Mouse (Mus musculus) mature B cell (primary cell): ENCODE data around the gene Soga1.

Experiments
- in situ Hi-C: fragments of 300-500 bp; cut with MboI; formaldehyde crosslinking; loops from 2 replicates; pipeline ENCODE4 v1.14.3; 2019

Soga1 gene

DNA sequence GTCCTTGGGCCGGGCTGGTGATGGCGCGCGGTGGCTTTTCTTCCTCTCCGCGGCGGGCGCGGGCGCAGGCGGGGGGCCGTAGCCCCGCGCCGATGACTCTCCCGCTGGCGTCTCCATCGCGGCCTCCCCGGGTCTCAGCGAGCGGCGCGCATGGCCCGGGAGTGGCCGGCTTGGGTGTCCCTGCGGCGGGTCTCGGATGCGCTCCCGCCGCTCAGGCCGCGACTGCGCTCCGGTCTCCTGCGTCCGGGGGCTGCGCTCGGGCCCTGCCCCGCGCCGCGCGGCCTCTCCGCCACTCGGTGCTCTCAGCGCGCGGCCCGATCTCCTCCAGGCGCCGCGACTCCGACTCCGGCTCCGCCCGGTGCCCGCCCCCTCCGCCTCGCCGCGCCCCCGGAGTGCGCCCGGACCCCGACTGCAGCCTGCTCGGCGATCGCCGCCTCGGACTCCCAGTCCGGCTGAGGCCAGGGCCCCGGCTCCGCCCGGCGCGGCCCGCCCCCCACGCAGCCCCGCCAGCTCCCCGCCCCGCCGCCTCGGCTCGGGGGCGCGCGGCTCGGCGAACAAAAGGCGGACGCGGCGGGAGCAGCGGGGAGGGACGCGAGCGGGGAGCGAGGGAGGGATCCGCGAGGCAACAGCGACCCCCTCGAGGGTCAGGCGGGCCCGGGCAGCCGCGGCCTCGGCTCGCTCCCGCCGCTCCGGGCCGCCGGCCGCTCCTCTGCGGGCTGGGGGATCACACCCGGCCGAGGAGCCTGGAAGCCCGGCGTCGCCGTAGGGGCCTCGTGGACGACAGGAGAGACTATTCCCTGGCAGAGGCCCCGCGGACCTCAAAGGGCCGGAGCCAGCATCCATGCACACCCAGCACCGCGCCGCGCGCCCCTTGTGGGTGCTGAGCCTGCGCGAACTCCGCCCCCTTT, at the start of gene Soga1:
Gene Soga1, minus strand, starts transcription at position 462 of the 908 bp plus-strand sequence.
- in situ Hi-C loops: no loop called here

DNA sequence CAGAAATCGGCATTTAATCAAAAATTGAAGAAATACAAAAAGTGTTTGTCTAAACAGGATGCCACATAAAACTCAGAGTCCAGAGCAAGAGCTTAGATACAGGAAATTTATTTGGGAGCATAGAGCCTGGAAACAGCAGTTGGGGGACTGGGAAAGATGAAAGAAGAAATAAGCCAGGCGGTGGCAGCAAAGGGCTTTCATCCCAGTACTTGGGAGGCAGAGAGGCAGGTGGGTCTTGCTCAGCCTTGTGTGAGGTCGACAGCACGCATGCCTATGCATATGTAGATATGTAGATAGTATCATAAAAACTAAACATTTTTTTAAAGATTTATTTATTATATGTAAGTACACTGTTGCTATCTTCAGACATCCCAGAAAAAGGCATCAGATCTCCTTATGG, 49.0 kb upstream of the Soga1 start:
- in situ Hi-C loops: no loop called here

DNA sequence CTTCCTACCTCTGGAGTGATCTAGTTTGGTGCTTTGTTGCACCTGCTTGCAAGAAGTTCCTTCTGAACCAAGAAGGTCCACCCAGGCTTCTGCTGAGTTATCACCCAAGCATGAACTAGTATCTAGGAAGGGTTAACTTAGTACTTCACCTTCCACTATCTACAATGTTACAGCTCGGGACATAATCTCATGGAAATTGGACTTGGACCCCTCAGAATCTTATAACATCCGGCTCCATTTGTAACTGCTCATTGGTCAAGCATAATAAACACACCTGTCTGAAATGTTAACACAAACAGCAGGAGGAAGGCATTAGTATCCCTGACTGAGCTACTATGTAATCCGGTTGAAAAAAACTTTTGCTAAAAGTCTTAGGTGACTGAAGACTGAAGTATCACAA, 48.3 kb upstream of the Soga1 start:
- in situ Hi-C loops: no loop called here

DNA sequence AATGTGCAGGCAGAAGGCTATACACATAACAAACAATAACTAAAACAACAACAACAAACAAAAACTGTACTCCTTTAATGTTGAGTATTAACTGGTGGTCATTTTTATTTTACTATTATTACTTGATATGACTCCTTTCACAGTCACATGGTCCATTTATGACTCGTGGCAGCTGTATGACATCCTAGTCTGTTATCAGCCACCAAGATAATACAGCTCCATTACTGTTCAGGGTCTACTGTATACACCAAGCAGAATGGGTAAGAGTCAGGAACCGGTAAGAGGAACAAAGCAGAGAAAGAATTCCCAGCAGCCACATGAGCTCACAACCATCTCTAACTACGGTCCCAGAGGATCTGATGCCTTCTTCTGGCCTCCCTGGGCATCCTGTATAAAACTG, 46.2 kb upstream of the Soga1 start:
- in situ Hi-C loops: no loop called here

DNA sequence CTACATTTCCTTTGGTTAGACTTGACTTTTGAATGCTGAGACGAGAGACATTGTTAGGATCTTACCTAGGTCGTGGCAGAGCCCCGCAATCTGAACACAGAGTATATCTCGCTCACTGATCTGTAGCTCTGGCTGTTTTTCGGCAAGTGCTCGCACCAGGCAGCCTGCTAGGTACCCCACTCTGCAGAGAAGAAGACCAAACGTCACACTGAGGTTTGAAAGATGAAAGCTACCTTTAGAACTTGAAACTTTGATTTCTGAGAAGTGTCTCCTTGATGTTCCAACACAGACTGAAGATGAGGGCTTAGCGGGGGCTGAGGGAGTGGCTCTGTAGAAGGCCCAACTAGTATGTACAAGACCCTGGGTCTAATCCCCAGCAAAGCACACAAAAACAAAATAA, 42.7 kb upstream of the Soga1 start:
- in situ Hi-C loops: no loop called here

DNA sequence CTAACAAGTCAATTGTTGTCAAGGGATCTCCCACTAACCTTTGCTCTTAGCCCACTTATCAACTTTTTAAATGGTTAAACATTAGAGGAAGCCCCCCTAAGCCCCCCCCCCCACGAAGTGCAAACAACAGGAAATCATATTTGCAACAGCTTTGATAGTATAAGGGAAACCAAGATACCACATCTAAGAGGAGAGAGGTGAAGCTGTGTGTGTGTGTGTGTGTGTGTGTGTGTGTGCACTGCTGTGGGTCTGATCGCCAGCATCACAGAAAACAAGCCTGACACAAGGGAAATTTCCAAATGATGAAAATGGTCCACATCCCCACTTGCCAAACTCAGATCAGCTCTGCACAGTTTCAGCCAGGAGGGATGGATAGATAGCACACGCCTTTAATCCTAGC, 40.0 kb upstream of the Soga1 start:
- in situ Hi-C loops: no loop called here

DNA sequence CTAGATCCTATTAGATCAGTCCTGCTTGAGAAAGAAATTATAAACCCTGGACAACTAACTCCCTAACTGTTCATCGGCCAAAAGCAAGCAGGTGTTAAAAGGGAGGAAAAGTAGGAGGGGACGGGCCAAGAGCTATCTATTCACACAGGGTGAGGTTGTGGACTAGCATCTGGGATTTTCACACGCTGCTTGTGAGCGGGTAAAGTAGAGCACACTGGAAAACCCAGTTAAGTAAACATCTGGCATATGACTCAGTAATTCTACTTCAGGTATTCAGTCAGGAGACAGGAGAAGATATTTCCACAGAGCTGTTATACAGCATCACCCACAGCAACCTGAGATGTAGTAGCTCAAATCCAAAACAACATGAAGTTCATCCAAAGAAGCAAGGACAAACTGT, 39.5 kb upstream of the Soga1 start:
- in situ Hi-C loops: no loop called here

DNA sequence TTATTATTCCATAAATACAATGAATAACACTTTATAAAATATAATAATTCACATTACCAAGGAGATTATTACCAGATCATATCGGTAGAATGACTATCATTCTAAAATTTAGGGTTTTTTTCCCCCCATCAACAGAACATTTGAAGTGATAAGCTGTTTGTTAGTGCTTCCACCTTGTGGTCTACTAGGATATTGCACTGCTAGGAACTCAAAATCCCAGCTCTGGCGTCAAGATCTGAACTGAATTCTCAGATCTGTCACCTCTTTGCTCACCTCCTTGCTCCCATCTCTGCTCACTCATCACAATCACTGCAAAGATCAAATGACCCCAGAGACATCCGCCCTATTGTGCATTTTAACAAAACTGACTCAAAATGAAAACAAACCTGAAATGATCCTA, 37.9 kb upstream of the Soga1 start:
- in situ Hi-C loops: no loop called here

DNA sequence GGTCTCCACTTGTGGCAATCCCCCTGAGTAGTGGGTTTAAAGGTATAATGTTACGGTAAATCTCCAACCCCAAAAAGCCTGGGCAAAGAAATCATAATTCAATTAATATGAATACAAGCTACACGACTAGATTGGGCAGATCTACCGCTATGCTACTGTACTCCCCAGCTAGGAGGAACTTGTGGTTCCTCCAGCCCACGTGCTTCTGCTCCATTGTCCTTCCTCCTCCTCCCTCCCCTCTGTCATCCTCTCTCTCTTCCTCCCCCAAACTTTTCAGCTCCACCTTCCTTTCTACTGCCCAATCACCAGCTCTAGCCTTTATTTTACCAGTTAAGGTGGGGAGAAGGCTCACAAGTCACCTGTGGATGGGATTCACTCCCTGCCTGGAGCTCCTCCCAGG, 29.2 kb upstream of the Soga1 start:
- in situ Hi-C loops: no loop called here

DNA sequence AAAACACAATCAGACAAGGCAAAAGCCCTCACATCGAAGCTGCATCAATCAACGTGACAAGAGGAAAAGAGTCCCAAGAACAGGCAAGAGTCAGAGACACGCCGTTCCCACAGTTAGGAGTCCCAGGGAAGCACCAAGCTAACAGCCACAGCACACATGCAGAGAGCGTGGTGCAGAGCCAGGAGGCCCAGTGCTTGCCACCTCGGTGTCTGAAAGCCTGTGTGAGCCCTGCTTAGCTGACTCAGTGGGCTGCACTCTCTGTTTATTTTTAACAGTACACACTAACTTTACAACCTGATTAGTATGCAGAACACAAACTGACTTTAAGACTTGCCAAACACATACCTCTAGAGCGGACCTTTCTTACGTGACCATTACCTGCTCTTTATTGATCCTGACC, 25.4 kb upstream of the Soga1 start:
- in situ Hi-C loops: no loop called here

DNA sequence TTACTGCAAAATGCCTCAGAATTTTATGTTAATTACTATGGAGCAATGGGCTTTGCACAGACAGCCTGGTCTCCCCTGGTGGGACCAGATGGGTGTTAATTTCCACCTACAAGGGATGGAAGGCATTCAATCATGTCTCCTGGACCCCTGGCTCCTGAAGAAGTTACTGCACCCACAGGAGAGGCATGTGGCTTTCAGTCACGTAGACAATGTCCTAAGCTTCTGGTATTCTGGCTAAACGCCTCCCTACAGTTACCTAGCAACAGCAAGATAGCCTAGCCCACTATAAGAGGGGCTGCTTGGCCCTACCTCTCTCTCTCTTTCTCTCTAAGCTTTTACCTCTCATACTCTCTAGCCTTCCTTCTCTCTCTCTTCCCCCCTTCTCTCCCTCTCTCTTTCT, 23.2 kb upstream of the Soga1 start:
- in situ Hi-C loops: no loop called here

DNA sequence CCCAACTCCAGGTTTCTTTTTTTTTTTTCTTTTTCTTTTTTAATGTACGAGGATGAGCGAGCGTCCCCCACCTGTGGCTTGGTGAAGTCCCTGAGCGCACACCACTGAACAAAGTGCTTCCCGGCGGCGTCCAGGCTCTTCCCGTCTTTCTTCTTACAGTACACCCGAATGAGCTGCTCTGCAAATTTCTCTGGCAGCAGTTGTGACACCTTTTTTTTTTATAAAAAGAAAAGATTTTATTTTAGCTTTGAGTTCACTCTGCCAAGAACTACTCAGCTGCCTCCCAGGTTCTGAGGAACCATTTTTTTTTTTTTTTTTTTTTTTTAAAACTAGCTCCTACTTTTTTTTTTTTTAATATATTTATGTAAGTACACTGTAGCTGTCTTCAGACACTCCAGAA, 22.6 kb upstream of the Soga1 start:
- in situ Hi-C loops: no loop called here

DNA sequence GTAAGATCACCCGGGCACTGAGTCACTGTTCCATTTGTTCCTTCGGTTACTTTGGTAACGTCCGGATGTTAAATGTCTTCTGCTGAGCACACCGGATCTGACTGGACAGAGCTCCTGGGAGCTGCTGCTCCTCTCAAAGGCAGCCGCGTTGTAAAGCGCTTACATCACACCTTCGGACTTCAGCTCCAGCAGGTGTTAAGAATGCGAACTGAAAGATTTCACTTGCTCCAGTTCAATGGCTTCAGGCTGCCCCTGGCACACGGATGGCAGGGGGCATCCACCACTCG, 21.2 kb upstream of the Soga1 start:
- in situ Hi-C loops: no loop called here

DNA sequence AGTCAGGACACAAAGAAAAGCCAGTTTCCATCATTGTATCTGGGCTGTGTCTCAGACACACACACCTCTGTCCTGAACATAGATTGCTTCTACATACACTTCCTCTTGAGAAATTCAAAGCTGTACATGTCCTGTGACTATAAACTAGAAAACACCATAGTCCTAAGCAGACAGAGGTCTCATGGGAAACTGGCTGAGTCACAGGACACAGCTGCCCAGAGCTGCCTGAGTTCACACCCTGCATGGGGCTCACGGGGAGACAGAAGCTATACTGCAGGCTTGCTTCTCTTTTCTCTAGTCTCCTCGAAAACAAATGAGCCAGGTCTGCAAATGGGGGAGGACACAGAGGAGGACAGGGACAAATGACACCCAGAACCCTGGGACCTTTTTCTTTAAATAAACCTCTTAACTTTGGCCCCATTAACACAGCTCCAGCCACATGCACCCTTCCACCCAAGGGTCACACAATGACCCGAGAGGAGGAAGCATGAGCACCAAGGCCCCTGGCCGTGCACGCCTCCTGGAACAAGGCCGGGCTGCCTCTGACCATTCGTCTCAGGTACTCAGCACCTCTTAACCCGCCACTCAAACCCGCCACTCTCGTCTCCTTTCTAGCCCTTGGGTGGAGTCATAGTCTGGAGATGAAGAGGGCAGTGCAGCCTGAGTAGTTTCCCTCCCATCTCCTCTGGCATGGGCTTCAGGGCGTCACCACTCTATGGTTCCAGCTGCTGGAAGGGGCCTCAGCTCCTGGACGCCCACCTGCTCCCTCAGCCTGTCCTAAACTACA, 20.7 kb upstream of the Soga1 start:
- in situ Hi-C loops: no loop called here

DNA sequence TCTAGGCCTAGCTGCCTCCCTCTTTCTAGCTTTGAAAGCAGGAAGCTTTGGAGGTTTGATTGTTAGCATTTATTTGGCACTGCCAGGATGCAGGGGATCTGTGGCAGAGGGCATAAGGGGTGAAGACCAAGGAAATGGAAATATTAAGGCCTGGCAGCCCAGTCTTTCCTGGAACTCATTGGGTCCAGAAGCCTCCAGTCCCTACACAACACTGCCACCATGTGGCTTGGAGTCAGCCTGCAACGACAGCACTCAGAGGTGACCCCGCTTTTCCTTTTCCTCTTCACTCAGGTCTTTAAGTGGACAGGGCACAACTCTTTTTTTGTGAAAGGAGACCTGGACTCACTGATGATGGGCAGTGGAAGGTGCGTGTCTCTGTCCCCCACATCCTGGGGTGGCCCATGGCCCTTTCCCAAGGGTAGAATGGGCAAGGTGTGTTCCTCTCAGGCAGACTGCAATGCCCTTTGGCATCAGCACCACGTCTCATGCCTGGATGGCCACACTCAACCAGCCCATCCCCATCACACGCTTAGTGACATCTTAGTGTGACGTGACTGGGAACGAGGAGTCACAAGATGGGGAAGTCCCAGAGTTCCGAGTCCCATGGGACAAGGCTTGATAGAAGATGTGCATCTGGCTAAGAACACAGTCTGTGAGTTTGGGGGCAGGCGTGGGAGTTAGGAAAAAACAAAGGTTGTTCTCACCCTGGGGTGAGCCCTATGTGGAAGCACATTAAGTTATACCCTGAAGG, 16.1 kb upstream of the Soga1 start:
- in situ Hi-C loops: no loop called here

DNA sequence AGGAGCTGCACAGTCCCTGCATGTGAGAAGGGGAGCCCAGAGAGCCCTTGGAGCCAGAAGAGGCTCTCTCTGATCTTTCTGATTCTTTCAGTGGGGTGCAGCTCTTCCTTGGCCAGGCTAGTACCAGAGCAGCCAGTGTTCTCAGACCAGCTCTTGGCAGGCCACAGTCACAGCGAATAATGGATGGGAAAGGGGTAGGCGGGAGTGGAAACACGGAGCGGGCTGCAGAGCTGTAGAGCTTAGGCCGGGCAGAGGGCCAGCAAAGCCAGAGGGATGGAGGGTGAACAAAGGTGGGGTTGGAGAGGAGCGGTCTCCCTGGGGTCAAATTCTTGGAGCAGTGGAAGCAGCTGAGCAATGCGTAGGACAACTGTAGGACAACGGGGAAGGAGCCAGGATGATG, 13.0 kb upstream of the Soga1 start:
- in situ Hi-C loops: no loop called here

DNA sequence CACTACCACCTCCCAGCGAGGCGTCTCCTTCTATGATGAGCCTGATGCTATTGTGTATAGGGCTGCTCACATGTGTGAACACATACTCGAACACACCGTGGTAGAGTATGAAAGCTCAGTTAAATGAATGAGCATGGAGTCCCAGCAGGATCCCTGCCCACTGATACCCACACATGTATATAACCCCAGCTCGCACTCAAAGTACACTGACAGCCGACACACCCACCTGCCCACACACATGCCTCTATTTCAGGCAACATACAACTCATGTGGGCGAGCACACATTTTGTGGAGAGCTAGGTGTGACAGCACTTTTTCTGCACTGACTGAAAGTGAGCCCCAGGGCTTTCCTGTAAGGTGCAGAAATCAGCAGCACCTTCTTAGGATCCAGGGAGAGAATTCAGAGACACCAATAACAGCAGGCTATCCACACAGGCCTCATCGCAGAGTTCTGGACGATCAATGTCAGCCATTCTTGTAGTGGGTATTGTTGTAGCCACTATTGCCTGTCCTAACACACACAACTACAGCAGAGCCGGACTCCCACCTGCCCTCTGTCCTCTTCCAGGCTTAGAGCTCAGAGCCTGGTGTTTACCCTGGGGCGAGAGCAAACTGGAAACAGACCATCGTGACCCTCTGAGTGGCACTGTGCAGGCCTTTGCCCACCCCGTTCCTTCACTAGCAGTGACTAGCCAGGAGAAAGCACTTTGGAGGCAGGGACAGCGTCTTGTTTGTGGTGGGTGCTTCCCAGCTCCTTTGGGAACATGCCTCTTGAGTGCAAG, 8.7 kb upstream of the Soga1 start:
- in situ Hi-C loops: no loop called here

DNA sequence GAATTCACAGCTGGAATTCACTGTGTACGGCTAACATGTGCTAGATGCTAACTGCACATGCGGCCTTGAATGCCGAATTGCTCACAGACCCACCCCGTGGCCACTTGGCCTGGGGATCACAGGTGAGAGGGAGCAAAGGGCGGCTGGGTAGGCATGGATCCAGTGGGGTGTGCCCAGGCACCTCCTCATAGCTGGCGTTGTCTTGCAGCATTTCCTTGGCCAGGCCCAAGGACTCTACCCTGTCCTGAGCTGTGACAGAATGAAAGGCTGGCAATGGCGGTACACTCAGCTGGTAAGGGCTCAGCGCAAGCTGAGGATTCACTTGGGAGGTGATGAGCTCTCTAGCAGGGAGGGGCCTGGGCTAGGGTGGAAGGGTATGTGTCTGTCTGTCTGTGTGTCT, 7.7 kb upstream of the Soga1 start, which contains the start of gene Tldc2:
Gene Tldc2, plus strand, starts transcription at position 260 of the 400 bp plus-strand sequence.
- in situ Hi-C loops: no loop called here

DNA sequence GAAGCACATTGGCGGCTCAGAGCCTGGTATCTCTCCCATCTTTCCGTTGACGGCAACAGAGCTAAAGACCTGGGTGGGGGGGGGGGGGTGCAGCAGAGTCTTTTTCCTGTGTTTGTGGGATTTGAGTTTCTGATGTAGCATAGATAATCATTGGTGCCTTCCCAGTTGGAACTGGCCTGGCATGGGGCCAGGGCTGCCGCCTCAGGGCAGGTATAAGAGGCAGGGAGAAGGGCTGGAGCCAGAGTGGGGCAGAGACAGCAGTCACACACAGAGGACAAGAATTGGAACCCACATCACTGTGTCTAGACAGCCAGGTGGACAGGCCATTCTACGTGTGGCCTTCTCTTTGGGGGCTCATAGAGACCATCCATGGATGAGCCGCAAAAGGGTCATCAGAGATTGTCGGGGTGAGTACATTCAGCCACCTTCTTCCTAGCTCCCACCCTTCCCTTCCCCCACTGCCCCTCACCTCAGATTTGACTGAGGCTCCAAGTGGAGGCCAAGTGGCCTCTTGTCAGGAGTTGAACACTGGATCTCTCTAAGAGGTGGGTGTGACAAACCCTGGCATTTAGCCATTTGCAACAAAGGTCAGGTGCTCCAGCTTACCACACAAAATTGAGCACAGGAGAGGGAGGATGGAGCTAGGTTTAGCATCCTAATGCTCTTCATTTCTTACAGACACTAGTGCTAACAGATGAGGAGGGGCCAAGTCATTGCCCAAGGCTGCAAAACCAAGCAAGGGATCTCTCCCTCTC, 6.0 kb upstream of the Soga1 start:
- in situ Hi-C loops: no loop called here

DNA sequence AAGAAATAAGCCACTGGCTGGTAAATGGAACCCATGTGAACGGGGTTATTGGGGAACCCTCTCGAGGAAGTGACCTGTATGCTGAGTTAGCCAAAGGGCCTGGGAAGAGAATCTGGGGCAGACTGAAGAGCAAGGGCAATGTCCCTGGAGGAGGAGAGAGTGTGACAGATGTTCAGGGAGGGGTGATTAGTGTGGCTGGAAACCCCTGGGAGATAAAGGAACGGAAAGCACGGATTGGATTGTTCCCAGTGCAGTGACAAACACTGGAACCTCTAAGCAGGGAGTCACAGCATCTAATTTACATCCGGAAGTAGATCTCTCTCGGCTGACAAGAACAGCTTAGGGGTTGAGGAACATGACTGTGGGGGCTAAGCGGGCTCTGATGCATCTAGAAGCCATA, 2.9 kb upstream of the Soga1 start:
- in situ Hi-C loops: no loop called here

DNA sequence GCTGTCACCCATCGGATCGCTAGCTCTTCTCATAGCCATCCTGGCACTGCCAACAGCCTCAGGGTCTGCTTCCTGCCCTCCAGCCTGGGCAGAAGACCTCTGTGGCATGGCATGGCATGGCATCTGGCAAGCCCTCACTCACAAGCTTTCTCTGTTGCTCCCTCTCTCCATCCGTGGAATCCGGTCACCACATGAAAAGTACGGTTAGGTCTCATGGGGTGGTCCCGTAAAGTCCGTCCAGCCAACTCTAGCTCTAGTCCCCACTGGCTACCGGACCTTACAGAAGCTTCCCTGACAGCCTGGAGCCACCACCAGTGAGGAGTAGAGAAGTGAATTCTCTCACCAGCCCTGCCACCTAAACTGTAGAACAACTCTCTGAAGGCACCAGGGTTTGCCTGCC, 2.3 kb upstream of the Soga1 start:
- in situ Hi-C loops: no loop called here
